Mouse (Mus musculus): ENCODE results near the gene Khnyn. TPM values are rescaled to one million over a fixed set of nuclear protein-coding genes. Genes with fewer than 3 reads are reported as not detected.

The Khnyn gene
- total RNA-seq, 1 experiment from 2014 or later, result 157 TPM

- ATAC-seq (ENCODE audit: extremely low read depth, insufficient number of reproducible peaks, low FRiP score, poor library complexity, severe bottlenecking), result peak; percentile 86
These were observed 15.1 kb downstream of the Khnyn start, which contains the start of gene Sdr39u1 for GRCm38 (mm10) chr14:55899701-55900413. Gene Sdr39u1, minus strand, starts transcription at chr14:55900293.

GRCm38 (mm10) chr14:55900414-55900755, 15.6 kb downstream of the Khnyn start:
- no peak for ATAC-seq (ENCODE audit: extremely low read depth, insufficient number of reproducible peaks, low FRiP score, poor library complexity, severe bottlenecking)

- ATAC-seq (ENCODE audit: extremely low read depth, insufficient number of reproducible peaks, low FRiP score, poor library complexity, severe bottlenecking), result peak; percentile 57; the same call in 1 of the 2 replicates
These were observed 20.8 kb downstream of the Khnyn start for GRCm38 (mm10) chr14:55905518-55905917.

GRCm38 (mm10) chr14:55913406-55913805, 28.7 kb downstream of the Khnyn start:
- ATAC-seq (ENCODE audit: extremely low read depth, insufficient number of reproducible peaks, low FRiP score, poor library complexity, severe bottlenecking), result peak; percentile 36; the same call in 1 of the 2 replicates

GRCm38 (mm10) chr14:55918240-55919082, 33.7 kb downstream of the Khnyn start:
- peak; percentile 87 for ATAC-seq (ENCODE audit: extremely low read depth, insufficient number of reproducible peaks, low FRiP score, poor library complexity, severe bottlenecking)

GRCm38 (mm10) chr14:55922475-55923232, 37.9 kb downstream of the Khnyn start:
- ATAC-seq (ENCODE audit: extremely low read depth, insufficient number of reproducible peaks, low FRiP score, poor library complexity, severe bottlenecking), result no peak

GRCm38 (mm10) chr14:55926847-55927246, 42.1 kb downstream of the Khnyn start:
- ATAC-seq (ENCODE audit: extremely low read depth, insufficient number of reproducible peaks, low FRiP score, poor library complexity, severe bottlenecking), result no peak

- ATAC-seq (ENCODE audit: extremely low read depth, insufficient number of reproducible peaks, low FRiP score, poor library complexity, severe bottlenecking), result no peak
These were observed 44.7 kb downstream of the Khnyn start for GRCm38 (mm10) chr14:55929263-55929997.

- ATAC-seq (ENCODE audit: extremely low read depth, insufficient number of reproducible peaks, low FRiP score, poor library complexity, severe bottlenecking), result no peak
These were observed 48.8 kb downstream of the Khnyn start for GRCm38 (mm10) chr14:55933586-55933985.

GRCm38 (mm10) chr14:55940070-55940800, 55.5 kb downstream of the Khnyn start:
- ATAC-seq (ENCODE audit: extremely low read depth, insufficient number of reproducible peaks, low FRiP score, poor library complexity, severe bottlenecking), result no peak

- no peak for ATAC-seq (ENCODE audit: extremely low read depth, insufficient number of reproducible peaks, low FRiP score, poor library complexity, severe bottlenecking)
These were observed 58.9 kb downstream of the Khnyn start for GRCm38 (mm10) chr14:55943601-55944000.

- ATAC-seq (ENCODE audit: extremely low read depth, insufficient number of reproducible peaks, low FRiP score, poor library complexity, severe bottlenecking), result no peak
These were observed 59.8 kb downstream of the Khnyn start, which contains the start of gene Cma1 for GRCm38 (mm10) chr14:55944575-55944974. Gene Cma1, minus strand, starts transcription at chr14:55944675.

GRCm38 (mm10) chr14:55946269-55946969, 61.7 kb downstream of the Khnyn start:
- ATAC-seq (ENCODE audit: extremely low read depth, insufficient number of reproducible peaks, low FRiP score, poor library complexity, severe bottlenecking), result no peak

Other genes starting within 250 kb of the Khnyn start
- 4.2 and 11.3 TPM in 2 replicates for gene Ipo4, start 249.0 kb upstream of the Khnyn start, total RNA-seq (2017)
- gene Gm49378, start 247.1 kb upstream of the Khnyn start, total RNA-seq (2017), result 2.1 and 2.8 TPM in 2 replicates
- 40.7 and 42.5 TPM in 2 replicates for gene Tm9sf1, start 241.1 kb upstream of the Khnyn start, total RNA-seq (2017)
- 0.98 and 2.1 TPM in 2 replicates for gene Tssk4, start 234.8 kb upstream of the Khnyn start, total RNA-seq (2017)
- 40.6 and 42.1 TPM in 2 replicates for gene Mdp1, start 224.4 kb upstream of the Khnyn start, total RNA-seq (2017)
- gene Gmpr2, start 213.0 kb upstream of the Khnyn start, total RNA-seq (2017), result 27.5 and 44.8 TPM in 2 replicates
- 158 and 211 TPM in 2 replicates for gene Nedd8, start 212.8 kb upstream of the Khnyn start, total RNA-seq (2017)
- gene Tinf2, start 203.1 kb upstream of the Khnyn start, total RNA-seq (2017), result 64.8 and 68.2 TPM in 2 replicates
- 6.9 and 9.5 TPM in 2 replicates for gene Tgm1, start 171.0 kb upstream of the Khnyn start, total RNA-seq (2017)
- gene Rabggta, start 162.7 kb upstream of the Khnyn start, total RNA-seq (2017), result 27.2 and 36.8 TPM in 2 replicates
- 20.4 and 28.0 TPM in 2 replicates for gene Dhrs1, start 139.3 kb upstream of the Khnyn start, total RNA-seq (2017)
- gene Nop9, start 139.3 kb upstream of the Khnyn start, total RNA-seq (2017), result 12.1 and 15.8 TPM in 2 replicates
- gene Cideb, start 126.5 kb upstream of the Khnyn start, total RNA-seq (2017), result 0.49 TPM in 1 of 2 replicates, not detected in the other
- 0.25 and 0.81 TPM in 2 replicates for gene Ltb4r2, start 123.5 kb upstream of the Khnyn start, total RNA-seq (2017)
- gene Ltb4r1, start 119.0 kb upstream of the Khnyn start, total RNA-seq (2017), result 12.9 and 14.6 TPM in 2 replicates
- 0.49 TPM in 1 of 2 replicates, not detected in the other for gene Adcy4, start 100.9 kb upstream of the Khnyn start, total RNA-seq (2017)
- gene Ripk3, start 96.1 kb upstream of the Khnyn start, total RNA-seq (2017), result 17.3 and 30.9 TPM in 2 replicates
- not detected in 2 replicates for gene Nfatc4, start 61.8 kb upstream of the Khnyn start, total RNA-seq (2017)
- 0.23 and 0.25 TPM in 2 replicates for gene Nynrin, start 30.9 kb upstream of the Khnyn start, total RNA-seq (2017)
- gene Cbln3, start 555 bp upstream of the Khnyn start, total RNA-seq (2017), result 0.37 TPM in 1 of 2 replicates, not detected in the other
- gene Sdr39u1, start 15.3 kb downstream of the Khnyn start, total RNA-seq (2017), result 9.7 and 16.3 TPM in 2 replicates
- 0.37 and 2.1 TPM in 2 replicates for gene Cma1, start 59.7 kb downstream of the Khnyn start, total RNA-seq (2017)
- gene Cma2, start 66.0 kb downstream of the Khnyn start, total RNA-seq (2017), result not detected in 2 replicates
- gene Mcpt1, start 133.0 kb downstream of the Khnyn start, total RNA-seq (2017), result not detected in 2 replicates
- gene Mcpt9, start 145.5 kb downstream of the Khnyn start, total RNA-seq (2017), result not detected in 2 replicates
- not detected in 2 replicates for gene Mcpt2, start 157.1 kb downstream of the Khnyn start, total RNA-seq (2017)
- gene Mcpt4, start 177.4 kb downstream of the Khnyn start, total RNA-seq (2017), result not detected in 2 replicates
- 0.58 TPM in 1 of 2 replicates, not detected in the other for gene Mcpt8, start 200.3 kb downstream of the Khnyn start, total RNA-seq (2017)
- not detected in 2 replicates for gene Ctsg, start 217.6 kb downstream of the Khnyn start, total RNA-seq (2017)
- gene Gzme, start 235.7 kb downstream of the Khnyn start, total RNA-seq (2017), result not detected in 2 replicates
- gene Gzmd, start 247.7 kb downstream of the Khnyn start, total RNA-seq (2017), result not detected in 2 replicates